Mouse (Mus musculus) megakaryocyte progenitor cell, adult 5-6 weeks (primary cell): ENCODE results near the gene Cdt1. TPM values are rescaled to one million over a fixed set of nuclear protein-coding genes. Genes with fewer than 3 reads are reported as not detected.
"Not testable (repeated sequence)": the region's sequence is repeated elsewhere in the genome, so short reads cannot be mapped to it uniquely, and the experiment has no call there.

Experiments
- ATAC-seq: replicated peaks from 2 replicates; pipeline ENCODE4 v1.8.0; 2016; ENCODE audit warnings: mild to moderate bottlenecking, moderate TSS enrichment, inconsistent platforms; ENCODE audit not compliant: poor library complexity
- total RNA-seq, 2 experiments: library from RNA; stranded (forward) in 1 of 2; stranded (reverse) in 1 of 2; fragments of 157-497, 149-512 nt in 1 of 2; fragments of 200-1000 nt in 1 of 2; gene quantifications; 2 replicates each; pipeline versions ENCODE4 v1.2.3 to v1.2.4; 2015 to 2017

Gene Cdt1
- total RNA-seq, 2 experiments from 2014 or later, result 49.6 to 52.4 TPM

DNA sequence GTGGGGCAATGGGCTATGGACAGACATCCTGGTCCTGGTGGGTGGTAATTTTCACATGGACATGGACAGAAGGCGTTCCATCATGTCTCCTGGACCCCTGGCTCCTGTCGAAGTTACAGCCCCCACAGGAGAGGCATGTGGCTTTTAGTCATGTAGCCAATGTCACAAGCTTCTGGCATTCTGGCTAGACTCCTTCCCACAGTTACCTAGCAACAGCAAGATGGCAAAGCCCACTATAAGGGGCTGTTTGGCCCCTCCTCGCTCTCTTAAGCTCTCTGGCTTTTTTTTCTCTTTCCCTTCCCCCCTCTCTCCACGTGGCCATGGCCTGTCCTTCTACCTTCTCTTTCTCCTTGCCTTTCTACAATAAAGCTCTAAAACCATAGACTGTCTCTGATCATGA lies 5.4 kb downstream of the Cdt1 start:
- not testable (repeated sequence) for ATAC-seq

DNA sequence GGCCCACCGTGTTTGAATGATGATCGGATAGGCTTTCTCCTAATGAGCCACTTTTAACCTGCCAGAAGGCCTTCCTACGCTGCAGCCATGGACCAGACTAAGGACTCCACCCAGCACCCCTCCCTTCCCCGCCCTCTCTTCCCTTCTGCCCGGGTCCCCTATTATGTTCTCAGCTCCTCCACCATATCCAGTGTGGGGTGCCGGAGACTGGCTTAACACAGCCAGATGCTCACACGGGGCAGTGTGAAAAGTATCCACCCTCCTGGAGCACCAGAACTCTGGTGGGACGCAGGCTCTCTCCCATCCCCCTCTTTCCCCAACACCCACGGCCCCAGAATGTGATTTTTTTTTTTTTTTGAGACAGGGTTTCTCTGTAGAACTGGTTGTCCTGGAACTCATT lies 5.8 kb downstream of the Cdt1 start:
- ATAC-seq, result no peak

DNA sequence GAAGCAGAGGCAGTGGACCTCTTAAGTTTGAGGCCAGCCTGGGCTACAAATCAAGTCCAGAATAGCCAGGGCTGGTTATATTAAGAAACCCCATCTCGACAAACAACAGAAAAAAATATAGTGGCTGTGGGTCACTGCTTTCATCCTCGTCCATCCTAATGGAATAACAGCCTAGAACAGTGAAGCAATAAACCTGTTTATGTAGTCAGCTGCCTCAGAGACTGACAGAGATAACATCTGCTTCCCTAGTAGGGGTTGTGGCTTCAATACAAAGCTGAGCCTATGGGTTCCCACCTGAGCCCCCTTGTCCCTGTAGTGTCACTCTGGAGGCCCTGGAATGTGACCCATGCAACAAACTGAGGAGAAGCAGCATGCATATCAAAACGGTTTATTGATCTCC lies 6.4 kb downstream of the Cdt1 start:
- ATAC-seq, result no peak

DNA sequence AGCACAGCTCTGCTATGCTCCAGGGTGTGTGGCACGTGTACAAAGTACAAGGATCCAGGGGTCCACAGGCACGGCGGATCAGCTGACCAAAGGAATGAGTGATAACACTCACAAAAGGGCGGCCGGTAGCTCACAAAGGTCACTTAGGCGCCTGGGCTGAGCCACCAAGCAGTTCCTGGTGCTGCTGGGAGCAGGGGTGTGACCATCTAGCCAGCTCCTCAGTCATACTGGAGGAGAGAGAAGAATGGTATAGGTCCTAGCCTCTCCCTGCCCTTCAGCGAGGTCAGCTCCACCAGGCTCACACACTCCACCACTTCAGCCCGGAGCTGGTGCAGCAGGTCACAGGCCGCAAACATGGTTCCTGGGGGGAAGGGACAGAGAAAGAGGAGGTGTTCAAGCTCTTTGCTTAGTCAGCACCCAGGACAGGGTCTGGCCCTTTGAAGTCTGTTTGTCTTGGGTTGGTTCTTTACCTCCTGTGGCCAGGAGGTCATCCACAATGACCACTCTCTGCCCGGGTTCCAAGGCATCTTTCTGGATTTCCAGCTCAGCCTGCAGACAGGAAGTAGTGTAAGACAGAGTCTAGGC lies 6.9 kb downstream of the Cdt1 start:
- ATAC-seq, result no peak

DNA sequence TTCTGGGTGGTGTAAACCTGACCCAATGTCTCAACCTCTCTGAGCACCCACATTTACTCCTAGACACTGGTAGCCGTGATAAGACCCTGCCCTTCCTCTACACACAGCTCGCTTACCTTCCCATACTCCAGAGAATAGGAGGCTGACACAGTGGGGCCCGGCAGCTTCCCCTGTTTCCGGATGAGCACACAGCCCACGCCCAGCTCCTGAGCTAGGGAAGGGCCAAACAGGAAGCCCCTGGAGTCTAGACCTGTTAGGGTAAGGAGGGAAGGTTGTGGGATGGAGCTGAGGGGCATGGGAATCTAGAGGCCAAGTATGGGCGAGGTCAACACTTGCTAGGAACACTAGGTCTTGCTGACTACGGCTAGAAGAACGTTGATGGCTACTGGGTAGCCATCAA lies 7.5 kb downstream of the Cdt1 start:
- no peak for ATAC-seq

DNA sequence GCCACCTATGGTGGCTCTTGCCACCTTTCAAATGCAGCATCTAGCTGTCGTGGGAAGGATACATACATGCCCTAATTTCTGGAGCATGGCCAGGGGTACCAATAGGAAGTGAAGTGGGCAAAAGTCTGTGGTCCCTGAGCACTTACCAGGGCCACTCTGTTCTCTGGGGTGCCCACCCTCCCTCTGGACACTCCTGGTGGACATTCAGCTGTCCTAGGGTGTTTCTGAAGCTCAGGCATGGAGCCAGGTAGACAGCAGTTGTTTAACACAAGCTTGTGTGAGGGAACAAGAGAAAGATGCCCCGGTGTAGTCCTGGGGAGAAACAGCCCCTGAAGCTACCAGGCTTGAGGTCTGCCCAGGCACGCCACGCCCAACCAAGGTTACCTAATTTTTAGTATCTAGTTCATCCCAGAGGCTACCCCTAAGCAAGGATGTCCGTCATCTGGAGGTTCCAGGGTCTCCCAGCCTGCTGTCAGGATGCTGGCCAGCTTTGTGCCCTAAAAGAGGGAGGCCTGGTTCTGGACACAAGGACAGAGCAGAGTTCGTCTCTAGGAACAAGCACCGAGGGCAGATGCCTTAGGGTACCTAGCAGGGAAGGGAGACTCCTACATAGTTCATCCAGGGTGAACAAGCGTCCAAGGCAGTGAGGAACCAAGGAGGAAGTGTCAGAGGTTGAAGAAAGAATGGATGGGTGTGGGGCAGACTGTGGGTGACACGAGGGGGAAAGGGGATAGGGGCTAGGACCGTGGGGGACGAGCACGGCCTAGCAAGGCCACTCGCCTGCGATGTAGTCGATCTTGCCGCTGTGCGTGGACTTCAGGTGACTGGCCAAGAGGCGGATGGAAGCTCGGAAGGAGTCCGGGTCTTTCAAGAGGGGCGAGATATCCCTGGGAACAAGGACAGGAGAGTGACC lies 8.2 kb downstream of the Cdt1 start:
- peak; percentile 17 for ATAC-seq

DNA sequence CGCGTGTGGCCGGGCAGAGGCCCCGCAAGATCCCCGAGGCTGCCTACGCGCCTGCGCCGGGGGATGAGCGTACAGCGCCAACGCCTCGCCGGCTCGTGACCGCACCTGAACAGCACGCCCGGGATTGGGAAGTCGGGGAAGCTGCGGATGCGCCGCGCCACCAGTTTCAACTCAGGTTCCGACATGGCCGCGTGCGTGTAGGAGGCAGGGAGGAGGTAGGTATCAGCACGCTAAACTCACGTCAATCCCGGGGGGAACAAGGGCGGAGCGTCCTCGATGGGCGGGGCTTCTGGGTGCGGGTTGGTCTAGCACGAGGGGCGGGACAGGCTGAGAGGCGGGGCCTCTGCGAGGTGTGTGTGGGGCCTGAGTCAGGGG lies 8.8 kb downstream of the Cdt1 start, which contains the start of gene Aprt:
Gene Aprt, minus strand, starts transcription at position 262 of the 375 bp plus-strand sequence.
- ATAC-seq, result peak; percentile 96

DNA sequence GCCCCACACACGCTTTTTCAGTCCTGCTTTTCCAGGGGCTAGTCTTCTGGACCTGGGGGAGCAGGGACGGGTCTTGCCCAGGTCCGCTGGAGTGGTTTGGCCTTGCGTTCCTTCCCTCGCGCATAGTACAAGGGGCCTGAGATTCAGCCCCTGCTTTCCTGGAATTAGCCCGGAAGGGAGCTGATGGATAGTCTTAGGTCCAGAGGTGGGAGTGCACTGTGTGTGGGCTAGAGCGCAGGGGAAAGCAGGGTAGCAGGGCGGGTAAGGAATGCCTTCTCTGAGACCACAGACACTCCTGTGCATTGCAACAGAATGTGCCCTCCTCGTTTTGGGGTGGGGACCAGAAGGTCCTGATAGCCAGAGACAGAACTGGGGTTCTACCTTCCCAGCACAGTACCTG lies 9.3 kb downstream of the Cdt1 start:
- 0 out of 2 replicates have a peak, but pooled peaks have one; percentile 0 for ATAC-seq

DNA sequence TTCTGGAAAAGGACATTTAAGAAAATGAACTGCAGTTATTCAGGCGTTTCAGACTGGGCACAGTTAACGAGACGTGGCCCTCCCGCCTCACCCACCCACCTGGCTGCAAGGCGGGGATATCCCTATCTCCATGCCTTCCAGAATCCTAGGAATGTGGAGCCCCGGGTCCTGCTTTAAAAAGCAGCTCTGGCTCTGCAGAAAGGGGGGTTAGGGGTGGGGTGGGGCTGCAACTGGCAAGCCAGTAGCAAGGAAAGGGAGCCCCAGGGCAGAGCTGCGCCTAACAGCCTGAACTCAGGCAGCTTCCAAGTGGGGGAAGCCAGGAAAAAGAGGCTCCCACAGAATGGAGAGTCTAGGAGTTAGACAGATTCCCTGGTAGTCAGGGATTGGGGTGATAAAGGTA lies 11.4 kb downstream of the Cdt1 start:
- ATAC-seq, result no peak

DNA sequence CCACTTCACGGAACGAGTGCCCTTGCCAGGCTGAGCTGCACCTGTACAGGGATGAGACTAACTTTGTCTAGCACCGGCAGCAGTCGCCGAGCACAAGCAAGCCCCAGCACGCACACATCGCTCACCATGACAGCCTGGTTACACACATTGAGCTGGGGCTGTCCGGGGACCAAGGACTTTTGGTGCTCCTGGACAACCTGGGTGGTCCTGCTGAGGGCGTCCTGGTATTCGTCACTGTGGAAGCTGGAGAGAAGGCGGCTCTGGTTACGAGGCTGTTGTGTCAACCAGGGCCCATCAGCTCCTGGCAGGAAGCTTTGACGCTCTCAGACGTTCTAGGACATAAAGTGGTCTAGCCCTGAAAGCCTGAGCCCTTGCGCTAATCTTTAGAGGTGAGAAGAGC lies 13.1 kb downstream of the Cdt1 start:
- ATAC-seq, result no peak

DNA sequence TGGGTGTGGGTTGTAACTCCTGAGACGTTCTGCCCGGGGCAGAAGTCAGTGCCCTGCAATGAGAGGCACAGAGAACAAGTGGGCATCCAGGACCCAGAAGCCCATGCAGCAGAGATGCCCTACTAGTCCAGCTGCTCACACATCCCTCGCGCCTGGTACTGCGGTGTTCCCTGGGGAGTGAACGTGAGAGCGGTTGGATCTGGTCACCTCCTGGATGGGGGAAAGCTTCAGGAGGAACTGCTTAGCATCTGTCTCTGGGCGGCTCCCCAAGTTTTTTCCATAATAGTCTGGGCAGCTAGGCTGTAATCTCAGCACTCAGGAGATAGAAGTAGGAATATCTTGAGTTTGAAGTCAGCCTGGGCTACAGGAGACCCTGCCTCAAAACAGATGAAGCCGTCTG lies 17.2 kb downstream of the Cdt1 start:
- ATAC-seq, result no peak

DNA sequence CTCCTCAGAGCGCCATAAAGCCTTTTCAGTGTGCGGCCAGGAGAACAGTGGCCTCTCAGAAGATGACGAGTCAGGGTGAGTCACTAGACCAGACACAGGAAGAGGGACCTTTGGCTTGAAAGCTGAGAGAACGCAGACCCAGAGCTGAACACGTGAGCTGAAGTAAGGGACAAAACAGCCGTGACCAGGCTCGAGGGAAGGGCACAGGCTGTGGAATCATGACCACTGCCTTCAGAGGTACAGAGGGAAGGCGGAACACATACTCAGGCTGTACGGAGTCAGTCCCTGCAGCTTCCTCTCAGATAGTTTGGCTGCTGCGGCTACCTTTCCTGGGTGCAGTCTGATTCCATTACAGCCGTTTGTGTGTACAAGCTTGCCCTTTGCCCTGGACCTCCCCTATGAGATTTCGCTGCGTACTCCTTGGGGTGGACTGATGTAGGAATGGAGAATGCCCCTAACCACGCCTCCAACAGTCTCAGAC lies 17.6 kb downstream of the Cdt1 start:
- ATAC-seq, result no peak

DNA sequence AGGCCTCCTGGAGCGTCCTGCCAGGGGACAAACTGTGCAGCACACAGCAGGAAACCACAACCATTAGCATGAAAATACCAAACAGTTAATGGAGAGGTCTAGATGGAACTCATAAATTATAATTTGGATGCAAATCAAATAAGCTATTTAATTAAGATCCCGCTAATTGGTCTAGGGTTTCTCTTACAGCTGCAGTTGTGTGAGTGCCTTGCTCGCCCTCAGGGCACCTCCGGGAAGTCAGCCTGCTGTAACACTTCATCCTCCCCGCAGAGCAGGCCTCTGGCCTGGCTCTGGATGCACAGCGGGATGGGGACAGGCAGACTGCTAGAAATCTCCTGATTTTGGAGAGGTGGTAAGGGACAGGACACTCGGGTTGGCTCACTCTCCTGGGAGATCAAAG lies 18.4 kb downstream of the Cdt1 start:
- no peak for ATAC-seq

DNA sequence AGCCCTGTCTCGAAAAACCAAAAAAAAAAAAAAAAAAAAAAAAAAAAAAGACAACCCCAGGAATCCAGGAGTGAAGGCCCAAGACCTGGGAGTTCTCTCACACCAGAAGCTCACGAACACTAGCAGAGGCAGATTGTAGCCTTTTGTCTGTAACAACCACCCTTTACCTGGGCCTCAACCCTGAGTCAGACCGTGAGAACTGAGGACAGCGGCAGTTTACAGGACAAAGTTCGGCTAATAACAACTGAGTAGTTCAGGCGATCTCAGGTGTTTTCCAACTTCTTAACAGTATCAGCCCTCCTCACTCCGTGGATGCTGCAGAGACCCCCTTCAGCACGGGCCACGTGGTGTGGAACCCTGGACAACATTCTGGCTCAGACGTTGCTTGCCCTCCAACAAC lies 18.9 kb downstream of the Cdt1 start:
- no peak for ATAC-seq

DNA sequence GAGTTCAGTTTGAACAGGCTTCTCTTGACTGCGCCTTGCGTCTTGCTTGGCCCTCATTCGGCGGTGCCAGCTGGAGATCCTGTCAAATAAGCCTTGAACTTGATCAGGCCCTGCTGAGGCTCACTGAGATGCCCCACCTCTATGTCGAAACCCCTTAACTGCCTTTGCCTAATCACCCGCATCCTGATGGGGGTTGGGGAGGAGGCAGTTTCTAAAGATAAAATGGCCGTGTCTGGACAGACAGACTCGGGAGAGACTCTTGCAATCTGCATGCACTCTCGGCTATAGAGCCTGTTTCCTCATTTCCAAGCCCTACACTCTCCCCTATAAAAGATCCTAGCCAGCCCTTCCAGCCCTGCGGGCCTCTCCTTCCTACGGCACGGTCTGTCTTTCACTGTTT lies 25.4 kb downstream of the Cdt1 start:
- ATAC-seq, result peak; percentile 77

DNA sequence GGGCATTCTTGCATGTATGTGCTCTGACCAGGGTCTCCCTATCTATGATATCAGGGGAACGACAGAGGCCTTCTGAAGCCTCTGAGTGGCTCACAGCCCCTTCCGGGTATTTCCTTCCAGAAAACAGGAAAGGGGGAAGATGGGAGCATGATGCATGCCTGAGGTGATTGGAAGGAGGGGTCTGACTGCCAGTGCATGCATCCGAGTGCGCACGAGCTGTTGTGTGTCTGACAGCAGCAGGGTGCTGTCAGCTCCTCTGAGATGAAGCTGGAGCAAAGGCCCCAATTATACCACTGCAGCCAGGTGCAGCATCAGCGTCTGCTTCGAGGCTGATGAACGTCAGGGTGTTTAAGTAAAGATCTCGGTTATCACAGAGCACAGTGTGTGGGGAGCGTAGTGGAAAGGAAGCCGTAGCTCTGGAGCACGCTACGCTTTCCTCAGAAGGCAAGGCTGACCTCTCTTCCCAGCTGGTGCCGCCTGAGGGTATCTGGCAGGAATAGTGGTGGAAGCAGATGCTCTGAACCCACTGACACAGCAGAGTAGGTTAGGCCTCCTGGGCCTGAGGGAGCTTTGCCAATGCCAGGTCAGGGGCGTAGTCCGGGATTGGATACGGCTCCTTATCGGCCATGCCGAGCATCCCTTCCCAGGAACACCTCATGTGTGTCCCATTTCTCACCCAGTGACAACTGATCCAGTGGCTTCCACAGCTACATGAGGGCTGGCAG lies 26.1 kb downstream of the Cdt1 start:
- no peak for ATAC-seq

DNA sequence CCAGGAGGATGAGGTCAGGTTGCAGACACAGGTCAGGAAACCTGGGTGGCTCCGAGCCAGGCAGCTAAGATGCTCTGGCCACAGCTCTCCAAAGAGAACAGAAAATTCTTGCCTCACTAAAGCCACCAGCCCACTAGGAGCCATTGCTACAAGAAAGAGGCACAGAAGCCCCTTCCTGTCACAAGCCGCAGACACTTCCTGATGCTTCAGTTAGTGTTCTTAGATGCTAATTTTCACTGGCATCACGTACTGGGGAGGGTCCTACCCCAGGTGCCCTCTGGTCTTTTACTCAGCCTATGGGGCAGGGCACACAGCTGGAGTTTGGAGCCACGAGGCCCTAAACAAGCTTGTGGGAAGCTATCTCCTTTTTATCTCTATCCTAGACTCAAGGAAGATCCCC lies 28.2 kb downstream of the Cdt1 start:
- ATAC-seq, result peak; percentile 20; the same call in 1 of the 2 replicates

DNA sequence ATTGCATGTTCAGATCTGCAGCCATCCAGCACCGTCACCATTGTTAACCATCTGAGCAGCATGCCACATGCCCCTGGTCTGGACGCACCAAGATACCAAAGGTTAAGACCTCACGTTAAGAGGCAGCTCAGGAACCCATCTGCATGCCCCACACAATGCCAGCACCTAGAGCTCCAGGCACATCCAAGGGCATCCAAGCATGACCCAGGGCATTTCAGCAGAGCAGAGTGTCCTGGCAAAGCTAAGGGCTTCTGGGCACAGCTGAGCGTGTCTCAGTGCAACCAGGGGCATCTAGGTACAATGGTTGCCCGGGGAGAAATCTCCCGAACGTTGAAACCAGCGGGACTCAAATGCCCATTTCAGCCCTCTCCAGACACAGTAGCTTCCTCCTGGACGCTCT lies 32.9 kb downstream of the Cdt1 start:
- no peak for ATAC-seq

DNA sequence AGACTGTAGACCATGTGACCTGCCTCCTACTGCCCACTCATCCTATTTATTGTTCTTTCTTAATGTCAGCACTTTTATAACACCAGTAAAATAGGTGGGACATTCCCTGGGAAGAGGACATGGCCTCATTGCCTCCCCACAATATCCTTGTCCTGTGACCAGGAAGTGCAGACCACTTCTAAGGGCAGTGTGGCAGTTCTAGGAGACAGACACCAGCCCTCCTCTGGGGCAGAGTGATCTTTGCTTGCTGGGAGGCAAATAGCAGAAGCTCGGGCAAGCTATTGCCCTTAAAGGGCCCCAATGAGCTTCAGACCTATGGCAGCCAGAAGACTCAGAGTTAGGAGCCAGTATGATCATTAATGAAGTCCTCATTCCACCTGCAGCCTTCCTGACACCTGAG lies 36.8 kb downstream of the Cdt1 start:
- no peak for ATAC-seq

DNA sequence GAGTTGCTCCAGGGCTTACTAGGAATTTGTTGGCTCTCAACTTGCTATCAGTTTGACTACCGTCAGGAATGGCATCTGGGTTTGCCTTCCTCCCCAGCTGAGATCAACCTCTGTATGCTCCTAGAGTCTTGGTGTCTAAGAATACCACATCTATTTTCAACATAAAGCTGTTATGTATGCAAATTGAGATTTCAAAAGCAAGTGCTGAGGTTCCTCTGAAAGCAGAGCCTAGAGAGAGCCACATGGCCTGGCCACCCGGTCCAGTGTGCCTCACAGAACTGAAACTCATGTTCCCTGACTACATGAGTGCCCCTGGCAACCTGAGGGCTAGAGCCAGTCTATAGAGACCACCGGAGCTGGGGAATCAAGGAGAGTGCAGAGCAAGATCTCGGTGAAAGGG lies 37.6 kb downstream of the Cdt1 start:
- no peak; the same call in 1 of the 2 replicates for ATAC-seq

DNA sequence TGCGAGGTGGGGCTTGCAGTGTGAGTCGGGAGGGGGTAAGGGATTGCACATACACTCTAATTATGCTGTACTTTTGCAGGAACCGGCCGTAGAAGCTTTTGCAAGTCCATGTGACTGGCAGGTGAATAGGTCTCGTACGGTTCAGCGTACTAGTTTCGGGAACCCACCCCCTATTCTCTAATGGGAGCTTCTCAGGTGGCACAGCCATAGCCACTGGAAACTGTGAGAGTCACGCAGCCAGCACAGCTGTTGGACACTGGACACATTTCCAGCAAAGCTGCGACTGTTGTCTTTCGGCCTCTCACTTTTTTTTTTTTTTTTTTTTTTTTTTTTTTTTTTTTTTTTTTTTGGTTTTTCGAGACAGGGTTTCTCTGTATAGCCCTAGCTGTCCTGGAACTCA lies 39.0 kb downstream of the Cdt1 start:
- no peak for ATAC-seq

DNA sequence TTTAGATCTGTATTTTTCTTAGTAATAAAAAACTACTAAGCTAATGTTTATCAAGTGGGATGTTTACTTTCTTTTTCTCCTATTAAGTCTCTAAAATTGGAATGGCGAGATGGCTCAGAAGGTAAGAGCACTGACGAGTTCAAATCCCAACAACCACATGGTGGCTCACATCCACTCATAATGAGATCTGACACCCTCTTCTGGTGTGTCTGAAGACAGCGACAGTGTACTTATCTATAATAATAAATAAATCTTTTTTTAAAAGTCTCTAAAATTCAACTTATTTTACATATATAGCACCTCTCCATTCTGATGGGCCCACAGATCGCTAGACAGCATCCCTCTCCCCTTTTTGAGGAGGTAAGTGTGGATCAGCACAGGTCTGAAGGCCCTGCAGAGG lies 42.4 kb downstream of the Cdt1 start:
- ATAC-seq, result no peak
